Mouse (Mus musculus): ENCODE measurements around the gene Prdm11.
A peak's percentile ranks its signal among the peaks of the same experiment; 100 is the strongest.

Gene Prdm11

GRCm38 (mm10) chr2:92966257-92966656, 79.7 kb downstream of the Prdm11 start:
- no peak for DNase-seq (ENCODE audit: low spot score)

DNA sequence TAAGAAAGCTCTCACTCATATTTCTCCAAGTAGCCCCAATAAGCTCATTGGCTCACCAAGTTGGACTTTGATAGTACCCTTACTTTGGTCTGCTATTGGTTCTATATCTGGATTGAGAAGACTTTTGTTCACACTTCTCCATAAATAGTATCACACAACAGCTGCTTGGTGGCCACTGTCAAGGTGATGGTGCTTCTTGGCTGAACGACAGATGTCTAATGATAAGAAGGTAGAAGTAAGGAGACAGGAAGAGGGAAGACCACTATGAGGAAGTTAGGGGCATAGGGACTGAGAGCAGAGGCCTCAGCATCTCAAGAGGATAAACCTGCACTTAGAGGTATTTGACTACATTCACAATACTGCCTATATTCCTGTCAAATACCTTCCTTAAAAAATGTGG, 81.6 kb downstream of the Prdm11 start:
- no peak for DNase-seq (ENCODE audit: low spot score)

DNA sequence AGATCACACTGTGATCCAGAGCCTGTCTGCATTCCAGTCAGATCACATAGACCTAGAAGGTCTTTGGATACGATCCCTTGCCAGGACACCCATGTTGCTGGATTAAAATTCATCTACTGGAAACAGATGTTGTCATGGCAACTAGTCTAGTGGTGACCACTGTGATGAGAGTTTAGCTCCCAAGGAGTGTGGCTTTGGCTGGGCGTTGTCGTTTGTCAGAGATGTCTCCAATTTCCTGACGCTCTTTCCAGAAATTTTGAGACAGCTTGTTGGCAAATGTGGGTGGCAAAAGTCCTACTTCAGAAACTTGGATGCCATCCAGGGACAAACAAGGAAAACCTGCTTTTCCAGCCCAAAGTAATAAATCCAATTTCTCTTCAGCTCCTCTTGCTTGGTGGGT, 87.3 kb downstream of the Prdm11 start:
- DNase-seq (ENCODE audit: low spot score): peak; percentile 60

- DNase-seq (ENCODE audit: low spot score): no peak
Measured at GRCm38 (mm10) chr2:92956943-92957342, 89.0 kb downstream of the Prdm11 start.

- DNase-seq (ENCODE audit: low spot score): peak; percentile 42
Measured at GRCm38 (mm10) chr2:92954404-92955114, 91.4 kb downstream of the Prdm11 start.

- no peak for DNase-seq (ENCODE audit: low spot score)
Measured at GRCm38 (mm10) chr2:92953450-92953849, 92.5 kb downstream of the Prdm11 start.

- no peak for DNase-seq (ENCODE audit: low spot score)
Measured at GRCm38 (mm10) chr2:92949518-92949917, 96.4 kb downstream of the Prdm11 start.

- DNase-seq (ENCODE audit: low spot score): no peak
Measured at GRCm38 (mm10) chr2:92948699-92949300, 97.2 kb downstream of the Prdm11 start.

GRCm38 (mm10) chr2:92947981-92948698, 97.8 kb downstream of the Prdm11 start:
- peak; percentile 43 for DNase-seq (ENCODE audit: low spot score)

GRCm38 (mm10) chr2:92945824-92946598, 100.0 kb downstream of the Prdm11 start:
- DNase-seq (ENCODE audit: low spot score): no peak

- DNase-seq (ENCODE audit: low spot score): no peak
Measured at GRCm38 (mm10) chr2:92945125-92945746, 100.7 kb downstream of the Prdm11 start.

- DNase-seq (ENCODE audit: low spot score): no peak
Measured at GRCm38 (mm10) chr2:92944356-92944755, 101.6 kb downstream of the Prdm11 start.

GRCm38 (mm10) chr2:92943406-92943805, 102.6 kb downstream of the Prdm11 start:
- DNase-seq (ENCODE audit: low spot score): no peak

DNA sequence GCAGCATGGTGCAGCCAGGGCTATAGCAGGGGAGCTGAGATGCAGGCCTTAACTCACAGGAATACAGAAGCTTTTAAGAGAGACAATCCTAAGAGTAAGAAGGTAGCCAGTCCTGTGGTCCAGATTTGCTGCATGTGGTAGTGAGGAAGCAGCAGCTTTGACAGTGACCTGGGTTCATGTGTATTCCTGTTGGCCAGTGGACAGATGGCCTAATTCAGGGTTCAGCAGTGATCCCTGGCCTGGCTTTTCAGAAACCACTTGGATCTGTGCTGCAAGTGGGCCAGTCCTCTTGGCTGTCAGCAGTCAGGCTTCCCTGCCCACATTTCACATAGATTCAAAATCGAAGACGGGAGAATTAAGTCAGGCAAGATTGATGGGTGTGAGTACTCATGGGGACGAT, 104.5 kb downstream of the Prdm11 start:
- DNase-seq (ENCODE audit: low spot score): no peak

DNA sequence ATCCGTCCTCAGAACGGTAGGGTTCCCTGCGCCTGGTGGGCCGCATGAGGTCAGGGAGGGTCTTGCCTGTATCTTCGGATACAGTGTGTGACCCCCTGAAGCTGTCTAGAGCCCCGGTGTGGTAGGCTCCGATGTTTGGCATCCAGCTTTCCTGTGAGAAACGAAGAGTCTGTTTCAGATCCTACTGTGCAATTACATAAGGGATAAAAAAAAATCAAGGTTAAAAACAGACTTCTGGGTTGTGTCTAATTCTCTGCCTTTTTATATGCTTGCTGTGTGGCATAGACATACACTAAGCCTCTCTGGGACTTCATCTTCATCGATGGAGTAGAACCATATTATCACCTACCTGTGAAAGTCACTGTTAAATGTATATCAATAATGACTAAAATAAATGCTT, 105.0 kb downstream of the Prdm11 start:
- no peak for DNase-seq (ENCODE audit: low spot score)

GRCm38 (mm10) chr2:92938827-92939226, 107.1 kb downstream of the Prdm11 start:
- DNase-seq (ENCODE audit: low spot score): no peak

DNA sequence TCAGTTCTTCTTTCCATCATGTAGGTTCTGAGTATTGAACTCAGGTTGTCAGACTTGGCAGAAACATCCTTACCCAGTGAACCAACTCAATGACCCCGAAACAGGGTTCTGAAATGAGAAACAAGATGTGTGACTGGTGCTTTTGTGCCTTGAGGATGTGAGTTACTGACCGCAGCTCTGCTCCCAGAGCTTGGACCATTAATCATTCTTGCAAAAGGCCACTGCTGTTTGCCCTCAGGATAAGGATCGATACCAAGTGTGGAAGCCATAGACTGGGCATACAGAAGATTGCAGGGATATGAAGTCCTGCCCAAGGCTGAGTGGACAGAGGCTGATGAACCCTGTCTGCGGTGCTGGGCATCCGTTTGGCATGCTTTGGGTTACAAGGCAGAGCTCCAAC, 107.9 kb downstream of the Prdm11 start:
- no peak for DNase-seq (ENCODE audit: low spot score)

- DNase-seq (ENCODE audit: low spot score): no peak
Measured at GRCm38 (mm10) chr2:92935483-92935882, 110.5 kb downstream of the Prdm11 start.

DNA sequence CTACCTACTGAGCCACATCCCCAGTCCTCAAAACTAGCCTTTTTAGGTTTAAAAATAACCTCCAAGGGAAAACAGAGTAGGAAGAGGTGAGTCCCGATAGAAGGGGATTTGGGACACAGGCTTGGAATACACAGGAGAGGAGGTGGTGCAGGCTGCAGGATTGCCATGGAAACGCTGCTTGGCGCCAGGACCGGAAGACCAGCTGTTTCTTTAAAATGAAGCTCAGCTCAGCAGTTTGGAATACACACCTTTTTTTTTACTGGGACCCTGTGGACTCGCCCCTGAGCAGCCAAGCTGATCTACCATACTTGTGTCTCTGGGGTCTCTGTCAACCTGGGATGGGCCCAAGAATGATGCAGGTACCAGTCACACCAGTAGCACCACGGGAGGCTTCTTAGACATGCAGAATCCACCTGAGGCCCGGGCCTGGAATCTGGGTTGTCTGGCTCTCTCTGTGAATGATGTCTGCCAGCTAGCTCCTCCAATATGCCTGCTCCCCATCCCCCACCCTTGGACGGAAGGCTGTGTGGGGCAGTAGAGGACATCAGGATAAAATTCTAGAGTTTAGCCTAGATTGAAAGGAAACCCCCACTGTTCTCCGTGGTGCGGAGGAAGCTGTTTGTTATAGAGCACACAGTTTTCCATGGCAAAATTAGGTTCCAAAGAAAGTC, 111.5 kb downstream of the Prdm11 start:
- DNase-seq (ENCODE audit: low spot score): no peak

DNA sequence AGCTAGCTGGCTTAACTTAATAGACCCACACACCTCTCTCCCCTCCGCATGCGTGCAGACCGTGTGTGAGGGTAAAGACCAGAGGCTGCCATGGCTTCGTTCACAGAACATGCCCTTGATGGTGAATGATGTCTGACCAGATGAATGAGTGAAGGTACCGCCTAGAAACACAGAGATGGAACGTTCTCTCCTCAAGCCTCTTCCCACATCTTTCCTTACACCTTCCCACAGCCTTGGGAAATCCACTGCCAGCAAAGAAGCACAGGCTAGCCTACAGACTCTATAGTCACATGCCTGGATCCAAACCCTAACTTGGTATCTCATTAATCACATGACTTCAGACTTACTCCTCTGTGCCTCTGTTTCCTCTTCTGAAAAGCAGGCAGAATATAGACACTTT, 112.6 kb downstream of the Prdm11 start:
- DNase-seq (ENCODE audit: low spot score): no peak

DNA sequence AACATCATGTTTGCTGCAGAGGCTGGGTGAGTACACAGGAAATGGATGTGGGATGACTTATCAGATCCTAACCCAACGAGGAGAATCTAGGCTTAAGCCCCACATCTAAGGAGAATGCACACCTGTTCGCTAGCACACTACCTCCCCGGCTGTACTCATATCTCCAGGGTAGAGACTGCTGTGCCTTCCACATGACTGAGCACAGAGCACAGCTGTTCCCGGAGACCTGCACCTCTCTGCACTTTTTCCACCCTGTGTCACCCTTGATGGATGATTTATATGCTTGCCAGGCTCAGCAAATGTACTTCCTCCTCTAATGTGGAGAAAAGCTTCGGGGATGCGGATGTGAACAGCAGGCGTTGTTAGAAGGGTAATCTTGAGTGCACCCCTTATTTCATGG, 114.9 kb downstream of the Prdm11 start:
- no peak for DNase-seq (ENCODE audit: low spot score)

All from adipocyte (in vitro differentiated cells).